Mouse (Mus musculus) intestine, postnatal 0 days (tissue): ENCODE data around the gene Mief2. TPM values are rescaled to one million over a fixed set of nuclear protein-coding genes. Genes with fewer than 3 reads are reported as not detected.

ENCODE experiments used
- ATAC-seq: fragments of 200-750 bp; cut with Nextera tagmentation; 2 replicates; pipeline ENCODE4 v1.8.0; 2017; ENCODE audit warnings: mild to moderate bottlenecking, moderate TSS enrichment, moderate library complexity
- H3K27ac ChIP-seq: fragments of 300-500 bp; sonication (generic); 2 replicates; pipeline ENCODE4 v1.5.1; 2014; ENCODE audit warnings: mild to moderate bottlenecking, low read depth, low read length, moderate library complexity
- H3K27me3 ChIP-seq: fragments of 300-500 bp; sonication (generic); replicated peaks from 2 replicates; pipeline ENCODE4 v1.6.1; 2014; ENCODE audit warnings: low read length, mixed read lengths; ENCODE audit not compliant: control insufficient read depth, insufficient read depth
- H3K36me3 ChIP-seq: fragments of 300-500 bp; sonication (generic); 2 replicates; pipeline ENCODE4 v1.6.1; 2014; ENCODE audit warnings: mild to moderate bottlenecking, moderate library complexity; ENCODE audit not compliant: control insufficient read depth, insufficient read depth
- H3K4me1 ChIP-seq: fragments of 300-500 bp; sonication (generic); replicated peaks from 2 replicates; pipeline ENCODE4 v1.6.1; 2014; ENCODE audit warnings: antibody characterized with exemption, low read length, mixed read lengths; ENCODE audit not compliant: control insufficient read depth, insufficient read depth
- H3K4me2 ChIP-seq: fragments of 300-500 bp; sonication (generic); replicated peaks from 2 replicates; pipeline ENCODE4 v1.6.1; 2014; ENCODE audit warnings: low read depth, mild to moderate bottlenecking, moderate library complexity
- H3K4me3 ChIP-seq: fragments of 300-500 bp; sonication (generic); 2 replicates; pipeline ENCODE4 v1.5.1; 2014; ENCODE audit warnings: low read depth, low read length
- H3K9ac ChIP-seq: fragments of 300-500 bp; sonication (generic); 2 replicates; pipeline ENCODE4 v1.6.1; 2014; ENCODE audit warnings: mild to moderate bottlenecking, low read depth, low read length
- H3K9me3 ChIP-seq: fragments of 300-500 bp; sonication (generic); 2 replicates; pipeline ENCODE4 v1.6.1; 2016; ENCODE audit warnings: mixed run types; ENCODE audit not compliant: control insufficient read depth
- CTCF ChIP-seq: sonication (generic); IDR thresholded peaks from 2 replicates; pipeline ENCODE4 v1.5.1; 2016; ENCODE audit warnings: low read depth, mild to moderate bottlenecking, control low read depth, antibody characterized with exemption, moderate library complexity
- WGBS: fragments of 180-500 bp; shearing (Covaris S2); extraction: QIAGEN DNeasy Blood & Tissue Kit; methylation state at CpG from one replicate; pipeline ENCODE4 v1.1.7; 2014; 5-methylcytosine and 5-hydroxymethylcytosine counted together
- polyA plus RNA-seq: library from polyadenylated mRNA; unstranded; fragments of >200 nt; fragmentation: Nextera tagmentation; extraction: Ambion mirVana; gene quantifications from 2 replicates; pipeline ENCODE4 v1.2.1, GENCODE M21; 2015

Gene Mief2
- polyA plus RNA-seq, 1 experiment from 2014 or later: 7.3 TPM

DNA sequence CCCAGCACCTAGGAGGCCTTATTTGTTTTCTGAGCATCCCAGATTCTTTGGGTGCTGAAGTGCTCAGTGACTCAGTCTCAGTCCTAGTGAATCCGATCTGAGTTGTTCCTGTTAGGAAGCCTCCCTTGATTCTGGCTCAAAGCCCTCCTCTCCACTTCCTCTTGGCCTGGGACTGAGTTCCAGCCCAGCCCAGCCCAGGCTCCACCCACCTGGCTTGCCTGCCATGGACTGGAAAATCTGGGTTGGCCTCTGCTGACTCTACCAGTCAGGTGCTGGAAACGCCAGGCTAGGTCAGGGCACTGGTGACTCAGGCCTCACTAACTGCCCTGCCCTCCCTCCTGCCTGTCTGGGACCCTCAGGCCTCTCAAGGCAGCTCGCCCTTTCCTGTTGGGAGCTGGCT is 20.5 kb upstream of the Mief2 start:
- ATAC-seq: peak; percentile 37; the same call in 1 of the 2 replicates
- Histone ChIP-seq H3K4me1 (no peaks in the 10 kb centered on the region), H3K36me3 (peaks cover 81% of the 10 kb centered on the region), H3K27ac (peak overlapping the region; percentile 15; the same call in 1 of the 2 replicates), H3K9ac (0 out of 2 replicates have a peak overlapping the region, but pooled peaks have one; percentile 3), H3K9me3 (no peaks in the 10 kb centered on the region), H3K4me3 (no peak overlapping the region), H3K27me3 (no peaks in the 10 kb centered on the region), H3K4me2 (no peak overlapping the region)
- no peak for TF ChIP-seq CTCF
- 32% methylated on average over 3 of the region's 3 CpGs for WGBS

DNA sequence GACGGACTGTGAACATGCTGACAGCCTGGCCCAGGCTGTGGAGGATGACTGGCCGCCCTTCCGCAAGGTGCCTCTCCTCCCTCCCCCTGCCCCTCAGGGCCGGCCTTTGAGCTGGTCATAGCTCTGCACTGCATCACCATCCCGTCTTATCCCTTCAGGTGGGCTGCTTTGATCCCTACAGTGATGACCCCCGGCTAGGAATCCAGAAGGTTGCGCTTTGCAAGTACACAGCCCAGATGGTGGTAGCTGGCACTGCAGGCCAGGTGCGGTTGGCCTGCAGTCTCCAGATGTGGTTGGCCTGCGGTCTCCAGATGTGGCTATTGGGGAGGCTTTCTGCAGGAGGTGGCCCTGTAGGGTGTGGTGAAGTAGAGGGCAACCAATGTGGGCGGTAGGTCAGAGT is 19.6 kb upstream of the Mief2 start:
- H3K9me3 ChIP-seq: no peaks in the 10 kb centered on the region
- no peak for TF ChIP-seq CTCF
- no peak overlapping the region for H3K27ac ChIP-seq
- no peaks in the 10 kb centered on the region for H3K4me1 ChIP-seq
- H3K9ac ChIP-seq: no peak overlapping the region
- no peaks in the 10 kb centered on the region for H3K27me3 ChIP-seq
- no peak overlapping the region for H3K4me3 ChIP-seq
- ATAC-seq: 0 out of 2 replicates have a peak, but pooled peaks have one; percentile 4
- no peak overlapping the region for H3K4me2 ChIP-seq
- WGBS: 91% methylated on average over 10 of the region's 10 CpGs
- peaks cover 90% of the 10 kb centered on the region for H3K36me3 ChIP-seq

DNA sequence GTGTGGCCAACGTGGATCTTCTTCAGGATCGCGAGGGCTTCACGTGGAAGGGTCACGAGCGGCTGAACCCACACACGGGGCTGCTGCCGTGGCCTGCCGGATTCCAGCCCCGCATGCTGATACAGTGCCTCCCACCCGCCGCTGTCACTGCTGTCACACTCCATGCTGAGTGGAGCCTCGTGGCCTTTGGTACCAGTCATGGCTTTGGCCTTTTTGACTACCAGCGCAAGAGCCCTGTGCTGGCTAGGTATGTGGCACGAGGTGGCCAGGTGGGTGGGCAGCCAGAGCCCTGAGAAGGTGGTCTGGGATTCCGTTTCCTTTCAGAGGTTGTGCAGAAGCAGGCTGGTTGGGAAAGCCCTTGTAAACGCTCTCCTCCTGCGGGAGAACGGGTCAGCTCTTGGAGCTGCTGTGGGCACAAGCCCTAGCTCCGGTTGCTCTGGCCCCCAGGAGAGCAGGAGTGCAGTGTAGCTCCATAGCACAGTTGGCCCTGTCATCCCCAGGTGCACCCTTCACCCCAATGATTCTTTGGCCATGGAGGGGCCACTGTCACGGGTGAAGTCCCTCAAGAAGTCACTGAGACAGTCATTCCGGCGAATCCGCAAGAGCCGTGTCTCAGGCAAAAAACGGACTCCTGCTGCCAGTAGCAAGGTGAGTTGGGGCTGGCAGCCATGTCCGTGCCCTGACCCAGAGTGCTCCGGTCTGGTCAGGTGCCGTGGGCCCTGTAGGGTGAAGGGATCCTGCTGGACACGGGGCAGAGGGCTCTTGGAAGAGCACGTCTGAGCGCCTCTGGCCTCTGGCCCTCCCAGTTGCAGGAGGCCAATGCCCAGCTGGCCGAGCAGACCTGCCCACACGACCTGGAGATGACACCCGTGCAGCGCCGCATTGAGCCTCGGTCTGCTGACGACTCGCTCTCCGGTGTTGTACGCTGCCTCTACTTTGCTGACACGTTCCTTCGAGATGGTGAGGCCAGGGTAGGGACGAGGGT is 18.4 kb upstream of the Mief2 start:
- H3K27ac ChIP-seq: no peak overlapping the region
- no peaks in the 10 kb centered on the region for H3K27me3 ChIP-seq
- H3K4me1 ChIP-seq: no peaks in the 10 kb centered on the region
- H3K4me3 ChIP-seq: no peak overlapping the region
- H3K36me3 ChIP-seq: peaks cover 96% of the 10 kb centered on the region
- H3K9me3 ChIP-seq: no peaks in the 10 kb centered on the region
- H3K9ac ChIP-seq: no peak overlapping the region
- ATAC-seq: no peak
- no peak overlapping the region for H3K4me2 ChIP-seq
- TF ChIP-seq CTCF: no peak
- 92% methylated on average over 45 of the region's 45 CpGs for WGBS

DNA sequence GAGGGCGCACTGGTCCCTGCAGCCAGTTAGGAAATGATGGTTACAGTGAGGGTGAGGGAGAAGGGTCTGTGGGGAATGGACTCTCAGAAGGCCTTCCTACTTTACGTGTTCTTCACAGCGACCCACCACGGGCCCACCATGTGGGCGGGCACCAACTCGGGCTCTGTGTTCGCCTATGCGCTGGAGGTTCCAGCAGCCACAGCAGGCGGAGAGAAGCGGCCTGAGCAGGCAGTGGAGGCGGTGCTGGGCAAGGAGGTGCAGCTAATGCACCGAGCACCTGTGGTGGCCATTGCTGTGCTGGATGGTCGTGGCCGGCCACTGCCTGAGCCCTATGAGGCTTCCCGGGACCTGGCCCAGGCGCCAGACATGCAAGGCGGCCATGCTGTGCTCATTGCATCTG is 17.0 kb upstream of the Mief2 start:
- peaks cover 98% of the 10 kb centered on the region for H3K36me3 ChIP-seq
- H3K27ac ChIP-seq: no peak overlapping the region
- no peak for ATAC-seq

DNA sequence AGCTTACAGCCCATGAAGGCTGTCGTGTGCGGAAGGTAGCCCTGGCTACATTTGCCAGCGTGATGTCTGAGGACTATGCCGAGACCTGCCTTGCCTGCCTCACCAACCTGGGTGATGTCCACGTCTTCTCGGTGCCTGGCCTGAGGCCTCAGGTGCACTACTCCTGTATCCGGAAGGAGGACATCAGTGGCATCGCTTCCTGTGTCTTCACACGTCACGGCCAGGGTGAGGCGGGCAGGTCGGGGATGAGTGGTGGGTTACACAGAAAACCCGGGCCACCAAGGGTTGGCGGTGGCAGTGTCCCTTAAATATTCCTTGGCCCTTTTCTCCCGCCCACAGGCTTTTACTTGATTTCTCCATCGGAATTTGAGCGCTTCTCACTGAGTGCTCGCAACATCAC is 16.2 kb upstream of the Mief2 start:
- ATAC-seq: no peak
- Histone ChIP-seq H3K4me1 (no peaks in the 10 kb centered on the region), H3K4me3 (no peak overlapping the region), H3K27me3 (no peaks in the 10 kb centered on the region), H3K9ac (no peak overlapping the region), H3K27ac (no peak overlapping the region), H3K9me3 (no peaks in the 10 kb centered on the region), H3K4me2 (no peak overlapping the region), H3K36me3 (peaks cover 98% of the 10 kb centered on the region)
- 94% methylated on average over 18 of the region's 18 CpGs for WGBS
- TF ChIP-seq CTCF: no peak

More for the DNA sequence above, 17.0 kb upstream of the Mief2 start:
- Histone ChIP-seq H3K27me3 (no peaks in the 10 kb centered on the region), H3K9ac (no peak overlapping the region), H3K4me3 (no peak overlapping the region), H3K4me2 (no peak overlapping the region), H3K9me3 (no peaks in the 10 kb centered on the region), H3K4me1 (no peaks in the 10 kb centered on the region)
- 93% methylated on average over 17 of the region's 17 CpGs for WGBS
- TF ChIP-seq CTCF: no peak

DNA sequence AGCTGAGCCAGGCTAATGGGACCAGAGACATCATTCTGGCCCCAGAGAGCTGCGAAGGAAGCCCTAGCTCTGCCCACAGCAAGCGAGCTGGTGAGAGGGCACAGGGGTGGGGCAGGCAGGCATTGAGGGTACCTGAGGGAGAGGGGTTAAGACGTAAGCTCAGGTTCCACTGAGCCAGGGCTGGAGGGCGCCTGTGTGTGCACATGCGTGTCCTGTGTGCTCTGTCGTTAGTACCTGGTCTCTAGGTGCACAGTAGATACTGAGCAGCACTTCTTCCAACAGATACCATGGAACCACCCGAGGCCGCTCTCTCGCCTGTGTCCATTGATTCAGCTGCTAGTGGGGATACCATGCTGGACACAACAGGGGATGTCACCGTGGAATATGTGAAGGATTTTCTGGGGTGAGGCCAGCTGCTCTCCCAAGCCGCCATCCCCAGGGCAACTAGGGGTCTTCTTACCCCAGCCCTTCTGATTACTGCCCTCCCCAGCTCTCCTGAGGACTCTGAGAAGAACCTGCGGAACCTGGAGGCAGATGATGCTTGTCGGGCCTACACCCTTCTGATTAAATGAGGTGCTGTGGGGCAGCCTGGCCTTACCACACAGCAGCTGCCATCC is 15.5 kb upstream of the Mief2 start:
- TF ChIP-seq CTCF: no peak
- 90% methylated on average over 13 of the region's 13 CpGs for WGBS
- H3K27ac ChIP-seq: no peak overlapping the region
- ATAC-seq: no peak
- no peak overlapping the region for H3K9ac ChIP-seq
- H3K4me1 ChIP-seq: no peaks in the 10 kb centered on the region
- no peaks in the 10 kb centered on the region for H3K27me3 ChIP-seq
- H3K4me3 ChIP-seq: no peak overlapping the region
- H3K9me3 ChIP-seq: no peaks in the 10 kb centered on the region
- H3K4me2 ChIP-seq: no peak overlapping the region
- H3K36me3 ChIP-seq: peaks cover 98% of the 10 kb centered on the region
